Mouse (Mus musculus) limb, embryonic 13.5 days (tissue): ENCODE measurements around the gene Apol9a. TPM values are rescaled to one million over a fixed set of nuclear protein-coding genes. Genes with fewer than 3 reads are reported as not detected.
"Not testable (repeated sequence)": the region's sequence is repeated elsewhere in the genome, so short reads cannot be mapped to it uniquely, and the experiment has no call there.

Experiments
- ATAC-seq: fragments of 200-750 bp; cut with Nextera tagmentation; 2 replicates; pipeline ENCODE4 v1.8.0; 2017; ENCODE audit warnings: low read depth, moderate number of reproducible peaks, moderate TSS enrichment; ENCODE audit not compliant: low FRiP score
- H3K27ac ChIP-seq: fragments of 300-500 bp; sonication (generic); 2 replicates; pipeline ENCODE4 v1.5.1; 2015; ENCODE audit warnings: inconsistent platforms, mild to moderate bottlenecking, moderate library complexity
- H3K27me3 ChIP-seq: fragments of 300-500 bp; sonication (generic); 2 replicates; pipeline ENCODE4 v1.6.1; 2015; ENCODE audit warnings: mild to moderate bottlenecking, inconsistent platforms
- H3K36me3 ChIP-seq: fragments of 300-500 bp; sonication (generic); 2 replicates; pipeline ENCODE4 v1.6.1; 2015; ENCODE audit warnings: inconsistent platforms, mild to moderate bottlenecking, moderate library complexity
- H3K4me1 ChIP-seq: fragments of 300-500 bp; sonication (generic); 2 replicates; pipeline ENCODE4 v1.6.1; 2015; ENCODE audit warnings: inconsistent platforms
- H3K4me2 ChIP-seq: fragments of 300-500 bp; sonication (generic); replicated peaks from 2 replicates; pipeline ENCODE4 v1.6.1; 2015; ENCODE audit warnings: inconsistent platforms, mild to moderate bottlenecking, moderate library complexity
- H3K4me3 ChIP-seq: fragments of 300-500 bp; sonication (generic); 2 replicates; pipeline ENCODE4 v1.5.1; 2015; ENCODE audit warnings: moderate library complexity, mild to moderate bottlenecking, inconsistent platforms
- H3K9ac ChIP-seq: fragments of 300-500 bp; sonication (generic); 2 replicates; pipeline ENCODE4 v1.6.1; 2015; ENCODE audit warnings: mild to moderate bottlenecking, inconsistent platforms
- H3K9me3 ChIP-seq: fragments of 300-500 bp; sonication (generic); 2 replicates; pipeline ENCODE4 v1.6.1; 2016; ENCODE audit warnings: inconsistent platforms
- WGBS: fragments of 180-500 bp; shearing (Covaris S2); methylation state at CpG from one replicate; pipeline ENCODE4 v1.1.7; 2015; 5-methylcytosine and 5-hydroxymethylcytosine counted together
- polyA plus RNA-seq: library from polyadenylated mRNA; unstranded; fragments of >200 nt; fragmentation: Nextera tagmentation; extraction: Ambion mirVana; gene quantifications from 2 replicates; pipeline ENCODE4 v1.2.1, GENCODE M21; 2015

Apol9a gene
- polyA plus RNA-seq = not detected in 2 replicates

- H3K36me3 ChIP-seq, H3K27me3 ChIP-seq, H3K9me3 ChIP-seq, H3K9ac ChIP-seq, H3K4me3 ChIP-seq, H3K4me1 ChIP-seq, H3K4me2 ChIP-seq, ATAC-seq, H3K27ac ChIP-seq: not testable (repeated sequence)
- 100% methylated on average over 1 of the region's 4 CpGs for WGBS
These were observed at the start of gene Apol9a for GRCm38 (mm10) chr15:77411035-77411434. Gene Apol9a (minus strand): TSS chr15:77411135.

- ATAC-seq, H3K9me3 ChIP-seq, H3K27ac ChIP-seq, H3K4me1 ChIP-seq, H3K27me3 ChIP-seq, H3K4me3 ChIP-seq, H3K9ac ChIP-seq, H3K36me3 ChIP-seq, H3K4me2 ChIP-seq: not testable (repeated sequence)
- WGBS = 55% methylated on average over 10 of the region's 10 CpGs
These were observed 39.0 kb upstream of the Apol9a start for GRCm38 (mm10) chr15:77449927-77450326.

DNA sequence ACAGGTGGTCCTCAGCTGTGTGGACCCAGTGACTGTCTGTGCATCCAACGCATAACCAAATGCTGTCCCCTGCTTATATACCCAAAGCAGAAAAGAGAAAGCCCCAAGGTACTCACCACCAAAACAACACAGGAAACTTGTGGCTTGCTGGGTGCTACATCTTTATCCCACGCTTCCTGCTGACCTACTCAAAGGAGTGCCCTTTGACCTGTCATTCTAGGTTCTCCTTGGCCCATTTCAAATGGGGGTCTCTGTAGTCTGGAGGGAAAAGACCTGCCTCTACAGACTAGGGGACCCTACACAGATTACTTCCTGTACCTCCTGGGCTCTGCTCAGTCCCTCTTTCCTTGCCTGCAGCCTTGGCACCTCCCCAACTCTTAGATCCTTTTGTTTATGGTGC lies 36.5 kb upstream of the Apol9a start, which contains the start of gene Apol7b:
Gene Apol7b (minus strand): TSS at position 101 of the 400 bp plus-strand sequence.
- not testable (repeated sequence) for H3K9ac ChIP-seq, ATAC-seq, H3K27me3 ChIP-seq, H3K4me3 ChIP-seq, H3K36me3 ChIP-seq, H3K4me2 ChIP-seq, H3K27ac ChIP-seq, H3K4me1 ChIP-seq, H3K9me3 ChIP-seq
- 84% methylated on average over 2 of the region's 2 CpGs for WGBS

- H3K4me2 ChIP-seq, H3K4me3 ChIP-seq, H3K27ac ChIP-seq, H3K27me3 ChIP-seq, H3K36me3 ChIP-seq, H3K9ac ChIP-seq, ATAC-seq, H3K9me3 ChIP-seq, H3K4me1 ChIP-seq: not testable (repeated sequence)
- 70% methylated on average over 1 of the region's 1 CpGs for whole genome bisulfite sequencing
These were observed 34.7 kb upstream of the Apol9a start for GRCm38 (mm10) chr15:77445668-77446067.

- H3K27me3 ChIP-seq, H3K36me3 ChIP-seq, H3K9ac ChIP-seq, H3K4me2 ChIP-seq, H3K9me3 ChIP-seq, H3K27ac ChIP-seq, H3K4me3 ChIP-seq, ATAC-seq, H3K4me1 ChIP-seq: not testable (repeated sequence)
- 75% methylated on average over 8 of the region's 8 CpGs for WGBS
These were observed 33.8 kb upstream of the Apol9a start for GRCm38 (mm10) chr15:77444746-77445145.

- 72% methylated on average over 9 of the region's 10 CpGs for WGBS
- not testable (repeated sequence) for H3K36me3 ChIP-seq, H3K4me1 ChIP-seq, ATAC-seq, H3K9ac ChIP-seq, H3K9me3 ChIP-seq, H3K27me3 ChIP-seq, H3K4me3 ChIP-seq, H3K27ac ChIP-seq, H3K4me2 ChIP-seq
These were observed 17.9 kb upstream of the Apol9a start for GRCm38 (mm10) chr15:77428690-77429448.

- not testable (repeated sequence) for H3K36me3 ChIP-seq, H3K4me3 ChIP-seq, H3K27ac ChIP-seq, H3K4me1 ChIP-seq, ATAC-seq, H3K27me3 ChIP-seq, H3K9me3 ChIP-seq, H3K9ac ChIP-seq, H3K4me2 ChIP-seq
- WGBS = 83% methylated on average over 5 of the region's 7 CpGs
These were observed 12.0 kb upstream of the Apol9a start for GRCm38 (mm10) chr15:77422925-77423324.

DNA sequence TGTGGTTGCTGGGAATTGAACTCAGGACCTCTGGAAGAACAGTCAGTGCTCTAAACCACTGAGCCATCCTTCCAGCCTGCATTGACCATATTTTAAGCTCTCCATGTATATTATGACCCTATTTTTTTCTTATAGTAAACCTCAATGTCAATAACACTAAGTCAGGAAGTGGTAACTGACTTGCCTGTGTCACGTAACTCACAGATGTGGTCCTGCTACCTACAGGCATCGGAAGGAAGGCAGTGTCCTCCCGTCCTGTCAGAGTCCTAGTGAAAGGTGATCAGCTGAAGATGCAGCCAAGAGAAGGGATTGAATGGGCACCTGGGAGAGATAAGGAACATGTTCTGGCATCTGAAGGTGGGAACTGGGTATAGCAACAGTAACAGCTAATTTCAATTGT lies 8.7 kb upstream of the Apol9a start:
- WGBS = no CpG with 5 or more reads among the region's 3 CpGs
- H3K27me3 ChIP-seq, H3K27ac ChIP-seq, H3K36me3 ChIP-seq, H3K4me2 ChIP-seq, H3K9ac ChIP-seq, ATAC-seq, H3K9me3 ChIP-seq, H3K4me3 ChIP-seq, H3K4me1 ChIP-seq: not testable (repeated sequence)

- H3K27me3 ChIP-seq, H3K4me2 ChIP-seq, H3K27ac ChIP-seq, ATAC-seq, H3K36me3 ChIP-seq, H3K4me1 ChIP-seq, H3K9me3 ChIP-seq, H3K9ac ChIP-seq, H3K4me3 ChIP-seq: not testable (repeated sequence)
- WGBS = 14% methylated on average over 4 of the region's 10 CpGs
These were observed 5.9 kb upstream of the Apol9a start for GRCm38 (mm10) chr15:77416655-77417333.

GRCm38 (mm10) chr15:77415653-77416052 lies 4.7 kb upstream of the Apol9a start:
- ATAC-seq, H3K4me1 ChIP-seq, H3K9ac ChIP-seq, H3K9me3 ChIP-seq, H3K36me3 ChIP-seq, H3K4me2 ChIP-seq, H3K27me3 ChIP-seq, H3K4me3 ChIP-seq, H3K27ac ChIP-seq: not testable (repeated sequence)
- 66% methylated on average over 2 of the region's 2 CpGs for WGBS

DNA sequence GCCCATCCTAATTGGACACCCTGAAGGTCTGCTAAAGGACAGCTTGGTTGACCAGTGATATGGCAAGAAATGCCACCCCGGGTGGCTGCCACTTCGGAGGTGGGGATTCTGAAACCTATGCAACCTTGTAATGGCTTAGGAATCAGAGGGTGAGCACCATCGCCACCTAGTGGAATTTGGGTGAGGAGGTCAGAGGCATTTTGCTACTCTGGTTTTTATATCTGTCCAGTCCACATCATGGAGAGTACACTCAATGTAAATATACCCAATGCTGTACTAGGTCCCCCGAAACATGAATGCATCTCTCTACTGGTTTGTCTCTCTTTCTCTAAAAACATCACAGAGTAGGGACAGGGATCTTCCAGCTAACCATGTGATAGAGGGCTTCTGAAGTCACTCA lies 1.8 kb upstream of the Apol9a start:
- not testable (repeated sequence) for ATAC-seq, H3K27me3 ChIP-seq, H3K36me3 ChIP-seq, H3K4me3 ChIP-seq, H3K4me2 ChIP-seq, H3K27ac ChIP-seq, H3K9me3 ChIP-seq, H3K9ac ChIP-seq, H3K4me1 ChIP-seq
- 38% methylated on average over 4 of the region's 4 CpGs for WGBS

DNA sequence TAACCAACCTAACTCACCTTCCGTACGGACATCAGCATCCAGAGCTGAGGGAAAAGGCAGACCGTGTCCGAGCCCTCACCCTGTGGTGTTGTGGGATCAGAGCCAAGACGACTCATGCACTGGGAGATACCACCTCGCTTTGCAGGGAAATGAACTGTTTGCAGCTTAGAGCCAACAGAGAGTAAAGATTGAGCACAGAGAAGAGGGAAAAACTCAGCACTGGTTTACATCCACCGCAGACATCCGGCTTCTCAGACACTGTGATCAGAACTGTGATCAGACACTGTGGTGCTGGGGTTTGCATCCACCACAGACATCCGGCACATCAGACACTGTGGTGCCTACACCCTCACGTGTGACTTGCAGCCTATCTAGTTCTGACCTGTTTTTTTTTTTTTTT lies 4.6 kb downstream of the Apol9a start:
- H3K4me2 ChIP-seq, H3K27me3 ChIP-seq, H3K4me3 ChIP-seq, ATAC-seq, H3K27ac ChIP-seq, H3K9ac ChIP-seq, H3K4me1 ChIP-seq, H3K9me3 ChIP-seq, H3K36me3 ChIP-seq: not testable (repeated sequence)
- 83% methylated on average over 10 of the region's 10 CpGs for WGBS

DNA sequence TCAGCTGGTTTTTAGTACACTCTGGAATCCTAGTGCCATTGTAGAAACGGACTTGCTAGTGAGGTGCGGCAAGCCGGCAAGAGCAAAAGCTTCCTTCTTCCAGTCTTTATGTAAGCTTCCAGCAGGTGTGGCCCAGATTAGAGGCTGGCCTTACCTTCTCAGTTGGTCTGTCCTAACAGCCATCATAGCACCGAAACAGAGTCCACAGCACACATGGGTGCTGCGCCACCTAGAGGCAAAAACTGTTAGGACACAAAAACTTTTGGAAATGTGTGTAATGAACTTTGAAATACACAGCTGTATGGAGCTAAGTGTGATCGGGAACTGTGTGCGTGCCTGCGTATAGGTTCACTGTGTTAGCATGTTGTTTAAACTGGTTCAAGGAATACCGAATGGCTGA lies 11.9 kb downstream of the Apol9a start, which contains the start of gene Apol7a:
Gene Apol7a (minus strand): TSS at position 84 of the 400 bp plus-strand sequence.
- H3K4me1 ChIP-seq, H3K27ac ChIP-seq, H3K4me2 ChIP-seq, H3K27me3 ChIP-seq, H3K36me3 ChIP-seq, H3K9ac ChIP-seq, ATAC-seq, H3K4me3 ChIP-seq, H3K9me3 ChIP-seq: not testable (repeated sequence)
- WGBS = 60% methylated on average over 9 of the region's 9 CpGs
